Mouse (Mus musculus) hindbrain, embryonic 11.5 days (tissue): Measurements from ENCODE around the gene Ucma. TPM values are rescaled to one million over a fixed set of nuclear protein-coding genes. Genes with fewer than 3 reads are reported as not detected.

ENCODE experiments used
- polyA plus RNA-seq: library from polyadenylated mRNA; unstranded; fragments of >200 nt; fragmentation: Nextera tagmentation; extraction: Ambion mirVana; gene quantifications from 2 replicates; pipeline ENCODE4 v1.2.1, GENCODE M21; 2014

Ucma gene
- polyA plus RNA-seq, 1 experiment from 2014 or later, result not detected

Other genes with a start within 250 kb of the Ucma start
- gene Sephs1, start 94.6 kb upstream of the Ucma start, polyA plus RNA-seq, result 113 and 129 TPM in 2 replicates
- 47.0 and 50.1 TPM in 2 replicates for gene Phyh, start 57.1 kb upstream of the Ucma start, polyA plus RNA-seq
- gene Mcm10, start 36.7 kb downstream of the Ucma start, polyA plus RNA-seq, result 34.4 and 44.0 TPM in 2 replicates
- 5.1 and 6.6 TPM in 2 replicates for gene Optn, start 87.9 kb downstream of the Ucma start, polyA plus RNA-seq
- gene Ccdc3, start 161.7 kb downstream of the Ucma start, polyA plus RNA-seq, result 7.1 and 9.9 TPM in 2 replicates